Mouse (Mus musculus): ENCODE measurements around the gene Tmem114. TPM values are rescaled to one million over a fixed set of nuclear protein-coding genes. Genes with fewer than 3 reads are reported as not detected.

Gene Tmem114
- polyA plus RNA-seq (2011; ENCODE audit: insufficient read depth, insufficient read length, low replicate concordance, missing spikeins), result not detected in 2 replicates

GRCm38 (mm10) chr16:8424971-8425330 lies at the start of gene Tmem114:
Gene Tmem114, minus strand, starts transcription at chr16:8425136.
- no peaks in the 10 kb centered on the region for H3K4me1 ChIP-seq (ENCODE audit: control insufficient read depth, insufficient read depth, low read length)
- no peak within 1 kb of the TSS; the same call in 1 of the 2 replicates for H3K27ac ChIP-seq (ENCODE audit: control insufficient read depth, insufficient read depth, low read depth, low read length, poor library complexity)
- 4% methylated on average over 16 of the region's 16 CpGs for WGBS
- no peak within 1 kb of the TSS for H3K4me3 ChIP-seq (replicated peaks; ENCODE audit: control insufficient read depth, low read depth, low read length)
- TF ChIP-seq CTCF (IDR thresholded peaks at IDR 0.05; ENCODE audit: control insufficient read depth, insufficient read depth, low read length) (no peak), POLR2A (IDR thresholded peaks at IDR 0.05; ENCODE audit: borderline replicate concordance, control insufficient read depth, low read depth, low read length) (no peak)

GRCm38 (mm10) chr16:8470603-8471481 lies 45.9 kb upstream of the Tmem114 start, which contains the start of gene Mettl22:
Gene Mettl22, plus strand, starts transcription at chr16:8470788.
- TF ChIP-seq POLR2A (IDR thresholded peaks at IDR 0.05; ENCODE audit: borderline replicate concordance, control insufficient read depth, low read depth, low read length) (peak; percentile 67; the same call in 1 of the 2 replicates), CTCF (IDR thresholded peaks at IDR 0.05; ENCODE audit: control insufficient read depth, insufficient read depth, low read length) (peak; percentile 16; the same call in 1 of the 2 replicates)
- WGBS, result under 1% methylated on average over 48 of the region's 48 CpGs
- Histone ChIP-seq H3K4me1 (ENCODE audit: control insufficient read depth, insufficient read depth, low read length) (no peaks in the 10 kb centered on the region), H3K27ac (ENCODE audit: control insufficient read depth, insufficient read depth, low read depth, low read length, poor library complexity) (peak within 1 kb of the TSS; percentile 6; the same call in 1 of the 2 replicates), H3K4me3 (replicated peaks; ENCODE audit: control insufficient read depth, low read depth, low read length) (peak within 1 kb of the TSS; percentile 99)

GRCm38 (mm10) chr16:8470132-8470531 lies 45.2 kb upstream of the Tmem114 start:
- TF ChIP-seq POLR2A (IDR thresholded peaks at IDR 0.05; ENCODE audit: borderline replicate concordance, control insufficient read depth, low read depth, low read length), result no peak
- TF ChIP-seq CTCF (IDR thresholded peaks at IDR 0.05; ENCODE audit: control insufficient read depth, insufficient read depth, low read length), result no peak
- Histone ChIP-seq H3K27ac (ENCODE audit: control insufficient read depth, insufficient read depth, low read depth, low read length, poor library complexity) (no peak overlapping the region), H3K4me1 (ENCODE audit: control insufficient read depth, insufficient read depth, low read length) (no peaks in the 10 kb centered on the region), H3K4me3 (replicated peaks; ENCODE audit: control insufficient read depth, low read depth, low read length) (no peak overlapping the region)
- 81% methylated on average over 2 of the region's 2 CpGs for WGBS

GRCm38 (mm10) chr16:8459098-8459497 lies 34.2 kb upstream of the Tmem114 start:
- H3K4me3 ChIP-seq (replicated peaks; ENCODE audit: control insufficient read depth, low read depth, low read length), result no peak overlapping the region
- TF ChIP-seq POLR2A (IDR thresholded peaks at IDR 0.05; ENCODE audit: borderline replicate concordance, control insufficient read depth, low read depth, low read length), result no peak
- peak; percentile 89 for TF ChIP-seq CTCF (IDR thresholded peaks at IDR 0.05; ENCODE audit: control insufficient read depth, insufficient read depth, low read length)
- H3K27ac ChIP-seq (ENCODE audit: control insufficient read depth, insufficient read depth, low read depth, low read length, poor library complexity), result no peak overlapping the region
- H3K4me1 ChIP-seq (ENCODE audit: control insufficient read depth, insufficient read depth, low read length), result no peaks in the 10 kb centered on the region
- WGBS, result 17% methylated on average over 6 of the region's 6 CpGs

GRCm38 (mm10) chr16:8458391-8458790 lies 33.5 kb upstream of the Tmem114 start:
- no peak overlapping the region for H3K27ac ChIP-seq (ENCODE audit: control insufficient read depth, insufficient read depth, low read depth, low read length, poor library complexity)
- H3K4me3 ChIP-seq (replicated peaks; ENCODE audit: control insufficient read depth, low read depth, low read length), result no peak overlapping the region
- no peaks in the 10 kb centered on the region for H3K4me1 ChIP-seq (ENCODE audit: control insufficient read depth, insufficient read depth, low read length)
- WGBS, result 79% methylated on average over 4 of the region's 4 CpGs
- TF ChIP-seq POLR2A (IDR thresholded peaks at IDR 0.05; ENCODE audit: borderline replicate concordance, control insufficient read depth, low read depth, low read length), result no peak
- no peak for TF ChIP-seq CTCF (IDR thresholded peaks at IDR 0.05; ENCODE audit: control insufficient read depth, insufficient read depth, low read length)

GRCm38 (mm10) chr16:8455221-8455620 lies 30.3 kb upstream of the Tmem114 start:
- H3K4me3 ChIP-seq (replicated peaks; ENCODE audit: control insufficient read depth, low read depth, low read length), result no peak overlapping the region
- 2% methylated on average over 2 of the region's 2 CpGs for WGBS
- H3K4me1 ChIP-seq (ENCODE audit: control insufficient read depth, insufficient read depth, low read length), result no peaks in the 10 kb centered on the region
- no peak overlapping the region for H3K27ac ChIP-seq (ENCODE audit: control insufficient read depth, insufficient read depth, low read depth, low read length, poor library complexity)
- TF ChIP-seq CTCF (IDR thresholded peaks at IDR 0.05; ENCODE audit: control insufficient read depth, insufficient read depth, low read length) (no peak), POLR2A (IDR thresholded peaks at IDR 0.05; ENCODE audit: borderline replicate concordance, control insufficient read depth, low read depth, low read length) (no peak)

GRCm38 (mm10) chr16:8453301-8453700 lies 28.4 kb upstream of the Tmem114 start:
- H3K4me1 ChIP-seq (ENCODE audit: control insufficient read depth, insufficient read depth, low read length), result no peaks in the 10 kb centered on the region
- TF ChIP-seq CTCF (IDR thresholded peaks at IDR 0.05; ENCODE audit: control insufficient read depth, insufficient read depth, low read length) (no peak), POLR2A (IDR thresholded peaks at IDR 0.05; ENCODE audit: borderline replicate concordance, control insufficient read depth, low read depth, low read length) (no peak)
- no peak overlapping the region for H3K4me3 ChIP-seq (replicated peaks; ENCODE audit: control insufficient read depth, low read depth, low read length)
- H3K27ac ChIP-seq (ENCODE audit: control insufficient read depth, insufficient read depth, low read depth, low read length, poor library complexity), result no peak overlapping the region
- WGBS, result 95% methylated on average over 2 of the region's 2 CpGs

GRCm38 (mm10) chr16:8446256-8446655 lies 21.3 kb upstream of the Tmem114 start:
- Histone ChIP-seq H3K4me3 (replicated peaks; ENCODE audit: control insufficient read depth, low read depth, low read length) (no peak overlapping the region), H3K4me1 (ENCODE audit: control insufficient read depth, insufficient read depth, low read length) (no peaks in the 10 kb centered on the region), H3K27ac (ENCODE audit: control insufficient read depth, insufficient read depth, low read depth, low read length, poor library complexity) (no peak overlapping the region)
- TF ChIP-seq POLR2A (IDR thresholded peaks at IDR 0.05; ENCODE audit: borderline replicate concordance, control insufficient read depth, low read depth, low read length), result no peak
- no peak for TF ChIP-seq CTCF (IDR thresholded peaks at IDR 0.05; ENCODE audit: control insufficient read depth, insufficient read depth, low read length)
- WGBS, result 74% methylated on average over 6 of the region's 6 CpGs
